Mouse (Mus musculus) right cerebral cortex, adult 18-20 months (tissue): ENCODE results near the gene Irak1bp1.

Experiments
- DNase-seq: peaks from one replicate; pipeline ENCODE4 v3.0.0; 2022; ENCODE audit warnings: mixed read lengths

Irak1bp1 gene

GRCm38 (mm10) chr9:82829007-82829689, at the start of gene Irak1bp1:
Gene Irak1bp1 (plus strand): TSS chr9:82829540.
- DNase-seq, result no peak

DNA sequence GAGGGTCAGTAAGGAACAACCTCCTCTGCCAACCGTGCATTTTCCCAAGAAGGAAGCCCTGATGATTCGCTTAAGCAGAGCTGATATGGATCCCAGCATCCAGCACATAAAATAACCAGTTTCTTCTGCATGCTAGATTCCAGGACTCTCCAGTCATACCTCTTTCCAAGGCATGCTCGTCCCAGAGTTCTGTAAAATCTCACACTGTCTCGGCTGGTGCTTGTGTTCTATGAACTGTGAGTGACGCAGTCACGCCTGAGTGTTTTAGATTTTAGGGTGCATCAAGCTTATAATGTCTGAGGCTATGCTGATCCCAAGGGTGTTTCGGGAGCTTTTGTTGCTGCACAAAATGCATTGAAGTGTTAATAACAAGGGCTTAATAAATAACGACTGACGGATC, 41.0 kb upstream of the Irak1bp1 start:
- no peak for DNase-seq

DNA sequence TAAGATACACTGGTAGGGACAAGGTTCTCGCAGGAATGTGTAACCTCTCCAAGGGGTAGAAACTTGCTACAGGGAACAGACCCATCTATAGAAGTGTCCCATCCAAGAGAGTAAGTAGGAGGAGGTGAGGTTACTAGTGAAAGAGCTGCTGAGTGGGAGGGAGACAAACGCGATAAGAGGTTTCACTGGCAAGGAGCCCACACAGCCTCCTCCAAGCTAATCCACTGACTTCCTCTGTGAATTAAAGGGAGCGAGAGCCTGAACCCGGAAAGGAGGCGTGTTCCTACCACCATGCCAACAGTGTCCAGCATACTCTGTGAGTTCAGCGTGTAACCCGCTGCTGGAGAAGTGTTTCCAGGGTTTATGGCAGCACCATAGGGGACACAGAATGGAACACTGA, 29.0 kb upstream of the Irak1bp1 start:
- no peak for DNase-seq

DNA sequence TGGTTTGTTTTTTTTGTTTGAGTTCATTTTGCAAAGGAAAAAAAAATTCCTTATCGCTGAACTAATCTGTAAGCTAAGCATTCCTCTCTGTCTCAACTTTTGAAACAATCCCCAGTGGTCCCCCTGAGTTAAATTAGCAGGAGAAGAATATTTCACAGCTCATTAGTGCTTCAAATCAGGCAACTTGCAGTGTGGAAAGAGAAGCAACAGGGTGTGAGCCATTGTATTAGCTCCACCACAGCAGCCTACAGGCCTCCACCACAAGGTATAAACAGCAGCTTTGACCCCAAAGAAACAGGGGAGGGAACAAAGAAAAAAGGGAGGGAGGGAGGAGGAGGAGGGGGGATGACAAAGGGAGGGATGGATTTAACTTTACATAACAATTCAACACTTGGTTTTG, 22.2 kb upstream of the Irak1bp1 start:
- DNase-seq, result no peak

DNA sequence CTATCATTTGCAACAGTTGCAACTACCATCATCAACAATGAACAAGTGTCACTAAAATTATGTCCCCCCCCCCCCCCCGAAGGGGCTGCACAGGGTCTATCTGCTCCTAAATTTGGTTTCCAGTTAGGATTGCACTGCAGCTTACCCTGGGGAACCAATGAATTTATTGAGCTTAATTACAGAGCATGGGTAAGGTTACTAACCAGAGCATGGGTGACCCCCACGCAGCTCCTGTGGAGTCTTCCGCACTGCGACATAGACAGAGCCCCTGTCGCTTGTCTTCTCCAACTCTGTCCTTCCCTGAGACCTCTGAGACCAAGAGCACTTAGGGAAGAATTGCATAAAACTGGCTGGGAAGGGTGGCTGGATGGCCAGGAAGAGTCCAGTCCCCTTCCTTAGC, 21.7 kb upstream of the Irak1bp1 start:
- DNase-seq, result no peak

GRCm38 (mm10) chr9:82812172-82812963, 17.0 kb upstream of the Irak1bp1 start:
- DNase-seq, result no peak

DNA sequence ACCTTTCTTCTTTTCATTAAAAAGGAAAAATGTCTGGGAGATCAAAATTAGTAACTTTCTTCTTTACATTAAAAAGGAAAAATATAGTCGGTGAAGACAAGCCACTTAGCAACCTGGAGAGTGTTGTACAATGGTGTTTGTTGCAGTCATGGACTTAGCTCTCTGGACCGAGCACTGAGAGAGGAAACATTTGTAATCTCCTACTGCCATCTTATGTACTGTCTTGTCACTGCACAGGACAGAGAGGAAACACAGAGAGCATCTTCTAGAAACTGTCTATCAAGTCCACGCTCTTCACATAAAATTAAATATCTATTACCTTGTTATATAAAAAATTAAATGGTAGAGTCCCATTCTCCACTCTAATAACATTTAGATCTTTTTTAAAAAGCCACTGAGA, 14.8 kb upstream of the Irak1bp1 start:
- no peak for DNase-seq

- no peak for DNase-seq
These were observed 14.0 kb upstream of the Irak1bp1 start for GRCm38 (mm10) chr9:82815257-82815785.

DNA sequence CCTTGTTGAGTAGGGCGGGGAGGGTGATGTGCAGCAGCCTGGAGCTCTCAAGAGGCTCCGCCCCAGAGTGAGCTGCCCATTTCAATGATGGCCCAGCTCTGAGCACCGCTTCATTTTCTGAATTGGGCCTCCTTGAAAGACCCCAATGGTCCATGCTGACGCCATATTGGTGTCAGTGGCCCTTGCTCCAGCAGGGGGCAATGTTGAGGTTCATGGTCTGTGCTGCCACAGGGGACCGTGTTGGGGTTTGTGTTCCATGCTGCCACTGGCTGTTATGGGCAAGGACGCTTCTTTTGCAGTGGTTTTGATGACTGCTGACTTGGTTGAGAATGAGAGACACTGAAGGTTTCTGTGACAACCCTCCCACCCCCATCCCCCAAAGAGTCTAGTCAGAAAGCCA, 2.9 kb upstream of the Irak1bp1 start:
- no peak for DNase-seq

- peak; percentile 95 for DNase-seq
These were observed 522 bp downstream of the Irak1bp1 start for GRCm38 (mm10) chr9:82829693-82830430.

- DNase-seq, result no peak
These were observed 2.6 kb downstream of the Irak1bp1 start for GRCm38 (mm10) chr9:82831891-82832290.

DNA sequence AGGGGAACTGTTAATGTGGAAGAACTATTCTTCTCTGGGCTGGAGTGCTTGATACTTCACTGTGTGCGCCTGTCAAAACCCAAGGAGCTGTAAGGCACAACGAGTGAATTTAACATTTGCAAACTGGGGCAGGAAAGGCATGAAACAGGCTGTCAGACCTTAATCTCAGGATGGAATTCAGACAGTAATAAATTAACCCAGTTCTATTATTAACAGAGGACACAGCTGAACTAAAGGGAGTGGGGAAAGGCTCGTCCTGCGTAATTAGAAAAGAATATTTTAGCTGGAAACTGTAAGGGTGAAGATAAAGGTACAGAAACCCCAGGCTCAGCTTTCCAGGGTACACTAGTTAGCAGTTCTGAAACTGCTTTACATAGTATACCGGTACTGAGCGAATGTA, 6.6 kb downstream of the Irak1bp1 start:
- no peak for DNase-seq

DNA sequence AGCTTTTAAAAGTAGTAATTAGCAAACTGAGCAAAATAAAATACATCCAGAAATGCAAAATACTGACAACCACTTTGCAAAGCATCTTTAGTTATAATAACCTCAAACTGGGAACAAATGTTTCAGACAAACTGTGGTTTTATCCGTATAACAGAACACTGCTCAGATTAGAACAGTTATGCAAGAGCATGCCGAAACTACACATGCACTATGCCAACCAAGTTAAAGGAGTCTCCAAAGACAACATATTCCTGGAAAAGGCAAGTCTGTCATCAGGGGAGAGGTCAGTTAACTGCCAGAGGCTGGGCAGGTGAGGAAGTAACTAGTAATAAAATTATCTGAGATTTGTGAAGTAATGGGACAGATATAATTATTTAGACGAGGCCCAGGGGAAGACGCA, 13.3 kb downstream of the Irak1bp1 start:
- DNase-seq, result no peak

- no peak for DNase-seq
These were observed 24.7 kb downstream of the Irak1bp1 start for GRCm38 (mm10) chr9:82854040-82854439.

DNA sequence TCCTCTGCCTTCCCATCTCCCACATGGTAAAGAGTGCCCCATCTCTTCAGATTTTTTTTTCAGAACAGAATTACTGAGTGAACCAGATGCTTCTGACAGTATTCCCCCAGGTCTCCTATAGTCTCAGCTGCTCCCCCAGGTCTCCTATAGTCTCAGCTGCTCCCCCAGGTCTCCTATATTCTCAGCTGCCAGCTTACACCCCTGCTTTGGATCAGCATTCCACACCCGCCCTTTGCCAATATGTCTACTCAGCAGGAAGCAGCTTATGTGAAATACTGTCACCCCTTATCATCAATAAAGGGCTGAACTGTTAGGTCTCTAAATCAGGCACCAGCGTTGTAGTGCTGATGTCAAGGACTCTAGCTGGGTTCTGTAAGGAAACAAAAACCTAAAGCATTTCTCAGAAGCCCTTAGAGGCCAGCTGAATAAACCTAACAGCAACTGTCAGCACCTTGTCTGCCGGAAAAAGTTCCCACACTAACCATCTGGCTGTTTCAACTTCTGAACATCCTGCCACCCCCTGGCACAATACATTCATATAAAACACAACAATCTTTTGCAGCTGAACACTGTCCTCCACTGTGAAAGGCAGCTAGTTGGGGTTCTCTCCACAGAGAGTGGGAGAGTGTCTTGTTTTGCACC, 25.8 kb downstream of the Irak1bp1 start:
- DNase-seq, result peak; percentile 64

GRCm38 (mm10) chr9:82856241-82856640, 26.9 kb downstream of the Irak1bp1 start:
- no peak for DNase-seq

GRCm38 (mm10) chr9:82860805-82861204, 31.5 kb downstream of the Irak1bp1 start:
- DNase-seq, result no peak

DNA sequence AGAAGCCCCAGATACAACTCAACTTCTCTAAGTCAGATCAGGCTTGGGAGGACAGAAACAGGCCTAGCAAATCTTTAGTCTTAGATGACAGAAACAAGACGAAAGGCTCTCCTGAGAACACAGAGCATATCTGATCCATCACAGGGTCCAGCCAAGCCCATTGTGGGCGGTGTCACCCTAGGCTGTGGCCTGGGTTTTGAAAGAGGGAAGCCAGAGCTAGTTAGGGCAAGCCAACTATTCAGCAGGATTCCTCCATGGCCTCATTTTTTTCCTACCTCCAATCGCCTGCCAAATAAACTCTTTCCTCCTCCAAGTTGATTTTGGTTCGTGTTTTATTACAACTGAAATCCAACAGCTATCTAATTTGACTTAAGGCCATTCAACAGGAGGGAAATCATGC, 32.0 kb downstream of the Irak1bp1 start:
- no peak for DNase-seq

DNA sequence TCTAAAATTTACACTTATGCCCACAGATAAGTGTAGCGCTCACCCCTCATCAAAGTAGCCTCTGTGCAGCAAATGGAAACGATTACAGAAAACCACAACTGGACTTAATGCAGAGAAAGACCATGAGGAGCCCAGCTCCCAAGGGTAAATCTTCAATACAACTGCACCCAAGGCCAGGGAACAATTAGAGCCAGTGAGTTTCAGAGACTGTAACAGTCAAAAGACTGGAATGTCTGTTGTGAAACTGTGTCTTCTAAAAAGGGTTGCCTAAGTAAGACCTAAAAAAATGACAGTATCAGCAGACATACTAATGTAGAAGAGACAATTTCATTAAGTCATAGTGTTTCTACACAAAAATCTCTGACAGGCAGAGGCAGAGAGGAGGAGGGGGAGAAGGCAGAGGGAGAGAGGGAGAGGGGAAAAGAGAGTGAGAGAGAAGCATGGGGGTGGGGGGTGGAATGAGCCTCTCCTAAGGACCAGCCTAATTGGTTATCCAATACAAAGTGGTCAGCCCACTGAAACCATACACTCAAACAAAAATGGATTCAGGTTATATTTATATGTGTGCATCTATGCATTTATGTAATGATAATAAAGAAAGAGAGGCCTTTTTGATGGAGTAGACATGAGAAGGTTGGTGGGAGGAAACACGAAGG, 32.6 kb downstream of the Irak1bp1 start:
- no peak for DNase-seq

DNA sequence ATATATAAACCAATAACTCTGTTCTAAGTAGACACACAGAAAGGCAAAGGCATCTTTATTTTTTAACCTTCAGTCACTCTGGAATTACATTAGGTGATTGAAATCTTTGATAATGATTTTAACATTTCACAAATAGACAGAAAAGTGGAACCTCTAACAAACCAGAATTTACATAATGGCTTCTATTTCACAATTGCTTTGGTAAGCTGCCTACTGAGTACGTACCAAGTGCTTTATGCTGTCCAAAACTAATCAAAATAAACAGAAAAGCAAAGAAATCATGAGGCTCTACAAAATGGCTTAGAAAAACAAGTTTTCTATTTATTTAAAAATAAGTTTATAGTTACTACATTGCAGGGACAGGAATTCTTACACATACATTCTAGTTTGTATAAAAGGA, 36.8 kb downstream of the Irak1bp1 start:
- no peak for DNase-seq

DNA sequence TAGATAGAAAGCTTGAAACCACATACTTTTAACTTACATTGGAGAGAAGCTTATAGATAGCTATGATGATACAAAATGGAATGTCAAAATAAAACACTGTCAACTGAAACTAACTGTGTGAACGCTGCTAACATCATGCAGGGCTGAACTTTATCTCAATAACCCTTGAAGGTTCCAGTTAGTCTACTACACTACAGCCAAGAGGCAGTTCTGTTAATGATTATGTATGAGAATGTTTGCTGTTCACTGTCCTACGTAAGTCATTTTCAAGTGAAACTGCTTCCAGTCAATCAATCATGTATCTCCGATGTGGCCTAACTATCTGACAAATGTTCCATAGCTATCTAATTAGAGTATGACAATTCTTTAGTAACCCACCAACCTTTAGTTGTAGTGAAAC, 38.4 kb downstream of the Irak1bp1 start:
- DNase-seq, result no peak

DNA sequence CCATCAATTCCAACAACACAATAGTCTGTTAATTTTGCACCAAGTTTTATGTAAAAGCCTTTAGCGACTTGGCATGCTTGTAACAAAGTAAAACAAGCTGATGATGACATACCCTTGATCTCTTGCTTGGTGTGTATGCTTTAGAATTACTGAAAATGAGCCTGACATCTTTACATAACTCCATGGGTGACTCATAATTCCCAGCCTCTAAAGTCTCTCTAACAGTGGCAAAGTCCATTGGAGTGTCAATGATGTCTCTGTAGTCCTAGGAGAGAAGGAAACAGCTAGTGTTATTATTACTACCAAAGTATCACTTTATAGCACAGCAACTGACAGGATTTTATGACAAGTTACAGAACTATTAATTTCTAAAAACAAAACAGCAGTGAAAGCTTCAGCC, 47.7 kb downstream of the Irak1bp1 start:
- DNase-seq, result no peak

DNA sequence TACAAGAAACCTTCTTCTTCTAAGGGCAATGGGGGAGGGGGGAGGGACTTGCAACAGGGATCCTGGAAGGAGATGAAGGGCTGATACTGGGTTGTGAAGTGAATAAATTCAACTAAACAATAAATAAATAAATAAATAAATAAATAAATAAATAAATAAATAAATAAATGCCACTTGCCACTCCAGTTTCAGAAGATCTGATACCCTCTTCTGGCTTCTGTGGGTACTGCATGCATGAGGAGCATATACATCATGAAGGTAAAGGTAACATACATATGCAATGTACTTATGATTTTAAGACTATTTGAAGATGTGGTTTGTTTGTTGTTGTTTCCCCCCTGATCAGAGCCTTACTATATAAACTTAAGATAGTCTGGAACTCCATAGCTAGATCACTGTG, 54.8 kb downstream of the Irak1bp1 start:
- DNase-seq, result no peak
